Mouse (Mus musculus): ENCODE results near the gene Srrm2.

- TF ChIP-seq GATA1 (IDR thresholded peaks at IDR 0.05; ENCODE audit: borderline replicate concordance, low read length) (no peak), FLI1 (IDR thresholded peaks at IDR 0.05; ENCODE audit: low read length) (no peak)
Measured at GRCm38 (mm10) chr17:23761155-23761554, 29.2 kb upstream of the Srrm2 start.

Measured in megakaryocyte, embryonic 14.5 days (primary cell).